Mouse (Mus musculus): ENCODE measurements around the gene Rit1. TPM values are rescaled to one million over a fixed set of nuclear protein-coding genes. Genes with fewer than 3 reads are reported as not detected.
"Not testable (repeated sequence)": the region's sequence is repeated elsewhere in the genome, so short reads cannot be mapped to it uniquely, and the experiment has no call there.

The Rit1 gene
- total RNA-seq, 1 experiment from 2014 or later, result 37.7 TPM

- ATAC-seq (replicated peaks in 1 of 2; ENCODE audit: insufficient read depth in 1 of 2, low FRiP score in 2 of 2, low TSS enrichment in 1 of 2, low read depth in 1 of 2, poor library complexity in 2 of 2, severe bottlenecking in 2 of 2), result peak in 1 of 2 experiments; percentile 34; a peak in 1 of 4 replicates
Measured at GRCm38 (mm10) chr3:88717198-88717798, 660 bp downstream of the Rit1 start.

- ATAC-seq (replicated peaks in 1 of 2; ENCODE audit: insufficient read depth in 1 of 2, low FRiP score in 2 of 2, low TSS enrichment in 1 of 2, low read depth in 1 of 2, poor library complexity in 2 of 2, severe bottlenecking in 2 of 2), result peak; percentile 41 to 48; a peak in 2 of 4 replicates
Measured at GRCm38 (mm10) chr3:88717831-88718230, 1.2 kb downstream of the Rit1 start.

- ATAC-seq (replicated peaks in 1 of 2; ENCODE audit: insufficient read depth in 1 of 2, low FRiP score in 2 of 2, low TSS enrichment in 1 of 2, low read depth in 1 of 2, poor library complexity in 2 of 2, severe bottlenecking in 2 of 2), result peak in 1 of 2 experiments; percentile 33; a peak in 2 of 4 replicates
Measured at GRCm38 (mm10) chr3:88719098-88719497, 2.5 kb downstream of the Rit1 start.

GRCm38 (mm10) chr3:88736556-88736955 is 19.9 kb downstream of the Rit1 start:
- no peak for ATAC-seq (replicated peaks in 1 of 2; ENCODE audit: insufficient read depth in 1 of 2, low FRiP score in 2 of 2, low TSS enrichment in 1 of 2, low read depth in 1 of 2, poor library complexity in 2 of 2, severe bottlenecking in 2 of 2)

- peak; percentile 77 to 85 for ATAC-seq (replicated peaks in 1 of 2; ENCODE audit: insufficient read depth in 1 of 2, low FRiP score in 2 of 2, low TSS enrichment in 1 of 2, low read depth in 1 of 2, poor library complexity in 2 of 2, severe bottlenecking in 2 of 2)
Measured at GRCm38 (mm10) chr3:88738641-88739040, 22.0 kb downstream of the Rit1 start.

GRCm38 (mm10) chr3:88740147-88740546 is 23.5 kb downstream of the Rit1 start:
- no peak for ATAC-seq (replicated peaks in 1 of 2; ENCODE audit: insufficient read depth in 1 of 2, low FRiP score in 2 of 2, low TSS enrichment in 1 of 2, low read depth in 1 of 2, poor library complexity in 2 of 2, severe bottlenecking in 2 of 2)

- no peak for ATAC-seq (replicated peaks in 1 of 2; ENCODE audit: insufficient read depth in 1 of 2, low FRiP score in 2 of 2, low TSS enrichment in 1 of 2, low read depth in 1 of 2, poor library complexity in 2 of 2, severe bottlenecking in 2 of 2)
Measured at GRCm38 (mm10) chr3:88745534-88745933, 28.9 kb downstream of the Rit1 start.

- no peak for ATAC-seq (replicated peaks in 1 of 2; ENCODE audit: insufficient read depth in 1 of 2, low FRiP score in 2 of 2, low TSS enrichment in 1 of 2, low read depth in 1 of 2, poor library complexity in 2 of 2, severe bottlenecking in 2 of 2)
Measured at GRCm38 (mm10) chr3:88746139-88746870, 29.7 kb downstream of the Rit1 start.

- ATAC-seq (replicated peaks in 1 of 2; ENCODE audit: insufficient read depth in 1 of 2, low FRiP score in 2 of 2, low TSS enrichment in 1 of 2, low read depth in 1 of 2, poor library complexity in 2 of 2, severe bottlenecking in 2 of 2), result no peak
Measured at GRCm38 (mm10) chr3:88746871-88747231, 30.2 kb downstream of the Rit1 start.

- ATAC-seq (replicated peaks in 1 of 2; ENCODE audit: insufficient read depth in 1 of 2, low FRiP score in 2 of 2, low TSS enrichment in 1 of 2, low read depth in 1 of 2, poor library complexity in 2 of 2, severe bottlenecking in 2 of 2), result 0 out of 4 replicates have a peak, but pooled peaks of 1 of the 2 experiments have one; percentile 22
Measured at GRCm38 (mm10) chr3:88754283-88754682, 37.6 kb downstream of the Rit1 start.

GRCm38 (mm10) chr3:88755541-88755940 is 38.9 kb downstream of the Rit1 start:
- no peak for ATAC-seq (replicated peaks in 1 of 2; ENCODE audit: insufficient read depth in 1 of 2, low FRiP score in 2 of 2, low TSS enrichment in 1 of 2, low read depth in 1 of 2, poor library complexity in 2 of 2, severe bottlenecking in 2 of 2)

GRCm38 (mm10) chr3:88756276-88756675 is 39.6 kb downstream of the Rit1 start:
- ATAC-seq (replicated peaks in 1 of 2; ENCODE audit: insufficient read depth in 1 of 2, low FRiP score in 2 of 2, low TSS enrichment in 1 of 2, low read depth in 1 of 2, poor library complexity in 2 of 2, severe bottlenecking in 2 of 2), result no peak

- ATAC-seq (replicated peaks in 1 of 2; ENCODE audit: insufficient read depth in 1 of 2, low FRiP score in 2 of 2, low TSS enrichment in 1 of 2, low read depth in 1 of 2, poor library complexity in 2 of 2, severe bottlenecking in 2 of 2), result no peak
Measured at GRCm38 (mm10) chr3:88758045-88758500, 41.4 kb downstream of the Rit1 start.

- ATAC-seq (replicated peaks in 1 of 2; ENCODE audit: insufficient read depth in 1 of 2, low FRiP score in 2 of 2, low TSS enrichment in 1 of 2, low read depth in 1 of 2, poor library complexity in 2 of 2, severe bottlenecking in 2 of 2), result no peak
Measured at GRCm38 (mm10) chr3:88761619-88762018, 45.0 kb downstream of the Rit1 start.

GRCm38 (mm10) chr3:88762401-88762831 is 45.8 kb downstream of the Rit1 start:
- ATAC-seq (replicated peaks in 1 of 2; ENCODE audit: insufficient read depth in 1 of 2, low FRiP score in 2 of 2, low TSS enrichment in 1 of 2, low read depth in 1 of 2, poor library complexity in 2 of 2, severe bottlenecking in 2 of 2), result no peak

GRCm38 (mm10) chr3:88771189-88771940 is 54.7 kb downstream of the Rit1 start:
- ATAC-seq (replicated peaks in 1 of 2; ENCODE audit: insufficient read depth in 1 of 2, low FRiP score in 2 of 2, low TSS enrichment in 1 of 2, low read depth in 1 of 2, poor library complexity in 2 of 2, severe bottlenecking in 2 of 2), result peak; percentile 43 to 57

GRCm38 (mm10) chr3:88771941-88772280 is 55.3 kb downstream of the Rit1 start:
- not testable (repeated sequence) for ATAC-seq (replicated peaks in 1 of 2; ENCODE audit: insufficient read depth in 1 of 2, low FRiP score in 2 of 2, low TSS enrichment in 1 of 2, low read depth in 1 of 2, poor library complexity in 2 of 2, severe bottlenecking in 2 of 2)

- peak; percentile 68 to 71 for ATAC-seq (replicated peaks in 1 of 2; ENCODE audit: insufficient read depth in 1 of 2, low FRiP score in 2 of 2, low TSS enrichment in 1 of 2, low read depth in 1 of 2, poor library complexity in 2 of 2, severe bottlenecking in 2 of 2)
Measured at GRCm38 (mm10) chr3:88772399-88772798, 55.8 kb downstream of the Rit1 start.
